Mouse (Mus musculus) embryonic facial prominence, embryonic 10.5 days (tissue): ENCODE measurements at regions not wholly inside any gene's neighbourhood (a gene's known extent, or its start where the extent isn't known, plus 50 kb on each side); places are given as distances from the start of the nearest gene placed in this dataset.
"Not testable (repeated sequence)": the region's sequence is repeated elsewhere in the genome, so short reads cannot be mapped to it uniquely, and the experiment has no call there.

Source experiments
- DNase-seq: peaks from one replicate; pipeline ENCODE4 v3.0.0-alpha.2; 2017; ENCODE audit warnings: low spot score
- H3K27ac ChIP-seq: fragments of 300-500 bp; sonication (generic); replicated peaks from 2 replicates; pipeline ENCODE4 v1.5.1; 2016; ENCODE audit warnings: mild to moderate bottlenecking
- H3K27me3 ChIP-seq: fragments of 300-500 bp; sonication (generic); replicated peaks from 2 replicates; pipeline ENCODE4 v1.6.1; 2016; ENCODE audit warnings: low read depth, mild to moderate bottlenecking; ENCODE audit not compliant: poor library complexity, severe bottlenecking
- H3K36me3 ChIP-seq: fragments of 300-500 bp; sonication (generic); replicated peaks from 2 replicates; pipeline ENCODE4 v1.6.1; 2016; ENCODE audit warnings: mild to moderate bottlenecking, moderate library complexity
- H3K4me1 ChIP-seq: fragments of 300-500 bp; sonication (generic); 2 replicates; pipeline ENCODE4 v1.6.1; 2016
- H3K4me3 ChIP-seq: fragments of 300-500 bp; sonication (generic); 2 replicates; pipeline ENCODE4 v1.5.1; 2016; ENCODE audit warnings: mild to moderate bottlenecking, moderate library complexity
- H3K9me3 ChIP-seq: fragments of 300-500 bp; sonication (generic); 2 replicates; pipeline ENCODE4 v1.6.1; 2016; ENCODE audit warnings: mild to moderate bottlenecking
- WGBS: fragments of 180-500 bp; shearing (Covaris S2); methylation state at CpG from one replicate; pipeline ENCODE4 v1.1.7; 2016; 5-methylcytosine and 5-hydroxymethylcytosine counted together

GRCm38 (mm10) chr1:136680173-136680572, 55.5 kb downstream of the Zfp281 start:
- Histone ChIP-seq H3K27ac (no peak overlapping the region), H3K4me3 (no peak overlapping the region), H3K4me1 (peaks cover 31% of the 10 kb centered on the region), H3K36me3 (no peaks in the 10 kb centered on the region), H3K27me3 (0 out of 2 replicates have a peak, but pooled peaks cover 4% of the 10 kb centered on the region), H3K9me3 (no peaks in the 10 kb centered on the region)
- 71% methylated on average over 3 of the region's 3 CpGs for WGBS
- no peak for DNase-seq

GRCm38 (mm10) chr1:136682311-136682710, 57.6 kb downstream of the Zfp281 start:
- peaks cover 22% of the 10 kb centered on the region for H3K4me1 ChIP-seq
- H3K27me3 ChIP-seq, H3K4me3 ChIP-seq, DNase-seq, H3K9me3 ChIP-seq, H3K36me3 ChIP-seq, H3K27ac ChIP-seq: not testable (repeated sequence)
- WGBS: 62% methylated on average over 10 of the region's 10 CpGs

- no peaks in the 10 kb centered on the region for H3K27me3 ChIP-seq
- DNase-seq: no peak
- no peaks in the 10 kb centered on the region for H3K9me3 ChIP-seq
- WGBS: 82% methylated on average over 3 of the region's 3 CpGs
- no peak overlapping the region for H3K4me3 ChIP-seq
- H3K36me3 ChIP-seq: no peaks in the 10 kb centered on the region
- peaks cover 22% of the 10 kb centered on the region for H3K4me1 ChIP-seq
- H3K27ac ChIP-seq: no peak overlapping the region
Observed at GRCm38 (mm10) chr1:136683061-136683531, 58.4 kb downstream of the Zfp281 start.

GRCm38 (mm10) chr1:136683561-136684131, 58.9 kb downstream of the Zfp281 start:
- H3K4me3 ChIP-seq: no peak overlapping the region
- no peak overlapping the region; the same call in 1 of the 2 replicates for H3K27ac ChIP-seq
- H3K36me3 ChIP-seq: no peaks in the 10 kb centered on the region
- H3K9me3 ChIP-seq: no peaks in the 10 kb centered on the region
- H3K27me3 ChIP-seq: no peaks in the 10 kb centered on the region
- 71% methylated on average over 10 of the region's 10 CpGs for WGBS
- DNase-seq: no peak
- peaks cover 23% of the 10 kb centered on the region for H3K4me1 ChIP-seq

GRCm38 (mm10) chr1:136684481-136684880, 59.8 kb downstream of the Zfp281 start:
- H3K4me1 ChIP-seq: peaks cover 23% of the 10 kb centered on the region
- H3K4me3 ChIP-seq: no peak overlapping the region
- no peaks in the 10 kb centered on the region for H3K9me3 ChIP-seq
- H3K27me3 ChIP-seq: no peaks in the 10 kb centered on the region
- no peak overlapping the region for H3K27ac ChIP-seq
- no peaks in the 10 kb centered on the region for H3K36me3 ChIP-seq
- WGBS: 86% methylated on average over 5 of the region's 5 CpGs
- no peak for DNase-seq

GRCm38 (mm10) chr1:136685191-136686060, 60.7 kb downstream of the Zfp281 start:
- Histone ChIP-seq H3K27me3 (no peaks in the 10 kb centered on the region), H3K9me3 (no peaks in the 10 kb centered on the region)
- WGBS: 73% methylated on average over 13 of the region's 13 CpGs

GRCm38 (mm10) chr1:136686467-136686866, 61.8 kb downstream of the Zfp281 start:
- DNase-seq: no peak
- no peaks in the 10 kb centered on the region for H3K27me3 ChIP-seq
- no peaks in the 10 kb centered on the region for H3K36me3 ChIP-seq
- no peak overlapping the region for H3K4me3 ChIP-seq
- peaks cover 25% of the 10 kb centered on the region for H3K4me1 ChIP-seq
- no peak overlapping the region for H3K27ac ChIP-seq
- H3K9me3 ChIP-seq: no peaks in the 10 kb centered on the region

More at GRCm38 (mm10) chr1:136685191-136686060, 60.7 kb downstream of the Zfp281 start:
- H3K4me3 ChIP-seq: no peak overlapping the region
- no peak for DNase-seq
- no peaks in the 10 kb centered on the region for H3K36me3 ChIP-seq
- 0 out of 2 replicates have a peak overlapping the region, but pooled peaks have one; percentile 35 for H3K27ac ChIP-seq
- peaks cover 23% of the 10 kb centered on the region for H3K4me1 ChIP-seq

- H3K4me1 ChIP-seq: peaks cover 14% of the 10 kb centered on the region
- WGBS: 27% methylated on average over 2 of the region's 2 CpGs
- no peaks in the 10 kb centered on the region for H3K27me3 ChIP-seq
- H3K4me3 ChIP-seq: no peak overlapping the region
- no peaks in the 10 kb centered on the region for H3K36me3 ChIP-seq
- no peak overlapping the region for H3K27ac ChIP-seq
- no peak for DNase-seq
- no peaks in the 10 kb centered on the region for H3K9me3 ChIP-seq
Observed at GRCm38 (mm10) chr1:136690068-136690467, 65.4 kb downstream of the Zfp281 start.

- Histone ChIP-seq H3K27me3 (no peaks in the 10 kb centered on the region), H3K36me3 (no peaks in the 10 kb centered on the region), H3K4me3 (no peak overlapping the region), H3K9me3 (no peaks in the 10 kb centered on the region), H3K4me1 (peaks cover 29% of the 10 kb centered on the region), H3K27ac (no peak overlapping the region)
- 26% methylated on average over 5 of the region's 5 CpGs for WGBS
- no peak for DNase-seq
Observed at GRCm38 (mm10) chr1:136693421-136693820, 68.7 kb downstream of the Zfp281 start.

GRCm38 (mm10) chr1:136694983-136695382, 70.3 kb downstream of the Zfp281 start:
- H3K9me3 ChIP-seq: no peaks in the 10 kb centered on the region
- H3K4me3 ChIP-seq: no peak overlapping the region
- H3K36me3 ChIP-seq: no peaks in the 10 kb centered on the region
- H3K27ac ChIP-seq: no peak overlapping the region
- no peak for DNase-seq
- 54% methylated on average over 7 of the region's 7 CpGs for WGBS
- H3K27me3 ChIP-seq: no peaks in the 10 kb centered on the region
- H3K4me1 ChIP-seq: peaks cover 36% of the 10 kb centered on the region

- Histone ChIP-seq H3K36me3 (no peaks in the 10 kb centered on the region), H3K27ac (peak overlapping the region; percentile 31), H3K4me1 (peaks cover 33% of the 10 kb centered on the region), H3K9me3 (no peaks in the 10 kb centered on the region), H3K4me3 (peak overlapping the region; percentile 37), H3K27me3 (no peaks in the 10 kb centered on the region)
- WGBS: 5% methylated on average over 19 of the region's 19 CpGs
- peak; percentile 42 for DNase-seq
Observed at GRCm38 (mm10) chr1:136696077-136696641, 71.5 kb downstream of the Zfp281 start.

- Histone ChIP-seq H3K9me3 (no peaks in the 10 kb centered on the region), H3K4me3 (no peak overlapping the region), H3K36me3 (no peaks in the 10 kb centered on the region), H3K4me1 (peaks cover 28% of the 10 kb centered on the region), H3K27ac (no peak overlapping the region; the same call in 1 of the 2 replicates), H3K27me3 (no peaks in the 10 kb centered on the region)
- DNase-seq: no peak
- 18% methylated on average over 9 of the region's 9 CpGs for whole genome bisulfite sequencing
Observed at GRCm38 (mm10) chr1:136698454-136699152, 73.9 kb downstream of the Zfp281 start.
